Mouse (Mus musculus) intestine, embryonic 16.5 days (tissue): ENCODE results near the gene Gatad2a. TPM values are rescaled to one million over a fixed set of nuclear protein-coding genes. Genes with fewer than 3 reads are reported as not detected.

Experiments
- ATAC-seq: fragments of 200-750 bp; cut with Nextera tagmentation; 2 replicates; pipeline ENCODE4 v1.8.0; 2017; ENCODE audit warnings: moderate TSS enrichment, moderate library complexity
- H3K27ac ChIP-seq: fragments of 300-500 bp; sonication (generic); 2 replicates; pipeline ENCODE4 v1.5.1; 2014; ENCODE audit warnings: mild to moderate bottlenecking, low read length
- H3K27me3 ChIP-seq: fragments of 300-500 bp; sonication (generic); replicated peaks from 2 replicates; pipeline ENCODE4 v1.6.1; 2014; ENCODE audit warnings: low read length, control low read depth, mixed read lengths; ENCODE audit not compliant: control insufficient read depth, insufficient read depth
- H3K36me3 ChIP-seq: fragments of 300-500 bp; sonication (generic); 2 replicates; pipeline ENCODE4 v1.6.1; 2014; ENCODE audit warnings: low read length, control low read depth; ENCODE audit not compliant: control insufficient read depth, insufficient read depth
- H3K4me1 ChIP-seq: fragments of 300-500 bp; sonication (generic); 2 replicates; pipeline ENCODE4 v1.6.1; 2014; ENCODE audit warnings: low read length, control low read depth, mixed read lengths; ENCODE audit not compliant: control insufficient read depth, insufficient read depth
- H3K4me2 ChIP-seq: fragments of 300-500 bp; sonication (generic); 2 replicates; pipeline ENCODE4 v1.6.1; 2014; ENCODE audit warnings: low read depth, low read length, control low read depth
- H3K4me3 ChIP-seq: fragments of 300-500 bp; sonication (generic); 2 replicates; pipeline ENCODE4 v1.5.1; 2014; ENCODE audit warnings: mild to moderate bottlenecking, low read length
- H3K9ac ChIP-seq: fragments of 300-500 bp; sonication (generic); 2 replicates; pipeline ENCODE4 v1.6.1; 2014; ENCODE audit warnings: low read depth, low read length
- H3K9me3 ChIP-seq: fragments of 300-500 bp; sonication (generic); 2 replicates; pipeline ENCODE4 v1.6.1; 2016; ENCODE audit warnings: low read length, control low read depth; ENCODE audit not compliant: control insufficient read depth
- WGBS: fragments of 180-500 bp; shearing (Covaris S2); extraction: QIAGEN DNeasy Blood & Tissue Kit; methylation state at CpG from one replicate; pipeline ENCODE4 v1.1.7; 2014; 5-methylcytosine and 5-hydroxymethylcytosine counted together
- polyA plus RNA-seq: library from polyadenylated mRNA; unstranded; fragments of >200 nt; fragmentation: Nextera tagmentation; extraction: Ambion mirVana; gene quantifications from 2 replicates; pipeline ENCODE4 v1.2.1, GENCODE M21; 2015

Gene Gatad2a
- polyA plus RNA-seq, 1 experiment from 2014 or later: 36.0 TPM

DNA sequence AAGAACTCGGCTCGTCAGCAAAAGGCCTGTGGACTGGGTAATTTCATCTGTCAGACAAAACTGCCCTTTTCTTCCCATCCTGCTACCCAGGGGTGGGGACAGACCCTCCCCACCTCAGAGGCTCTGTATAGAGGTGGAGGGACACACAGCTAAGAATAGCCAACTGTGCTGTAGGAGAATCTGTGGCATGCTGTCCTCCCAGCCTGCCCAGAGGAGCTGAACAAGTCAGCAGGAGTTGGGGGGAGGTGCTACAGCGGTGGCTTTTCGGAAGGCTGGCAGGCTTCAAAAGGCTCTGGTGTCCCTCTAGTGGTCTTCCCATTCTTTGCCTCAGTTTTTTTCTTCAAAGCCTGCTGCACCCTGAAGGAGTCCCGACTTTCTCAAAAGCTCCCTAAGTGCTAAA is 80.4 kb downstream of the Gatad2a start:
- no peak overlapping the region for H3K27ac ChIP-seq
- peaks cover 7% of the 10 kb centered on the region for H3K4me1 ChIP-seq
- no peak overlapping the region for H3K4me2 ChIP-seq
- no peak overlapping the region for H3K4me3 ChIP-seq
- no peaks in the 10 kb centered on the region for H3K9me3 ChIP-seq
- H3K9ac ChIP-seq: no peak overlapping the region
- 49% methylated on average over 5 of the region's 5 CpGs for WGBS
- ATAC-seq: no peak
- peaks cover 44% of the 10 kb centered on the region for H3K36me3 ChIP-seq
- H3K27me3 ChIP-seq: no peaks in the 10 kb centered on the region

DNA sequence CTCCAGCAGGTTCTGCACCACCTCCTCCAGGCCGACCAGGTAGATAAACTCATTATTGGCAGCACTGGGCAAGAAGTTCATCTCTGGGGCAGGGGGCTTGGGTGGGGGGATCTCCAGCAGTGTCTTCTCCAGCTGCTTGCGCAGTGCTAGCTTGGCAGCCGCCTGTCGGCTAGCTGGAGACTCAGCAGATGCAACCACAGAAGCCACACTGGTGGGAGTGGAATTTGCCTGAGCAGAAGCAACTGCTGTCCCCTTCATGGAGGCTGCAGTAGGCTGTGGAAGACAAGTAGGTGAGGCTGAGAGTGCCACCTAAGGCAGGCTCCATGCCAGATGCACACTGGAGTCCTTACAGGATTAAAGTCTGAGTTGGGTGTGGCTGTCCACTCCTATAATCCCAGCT is 81.7 kb downstream of the Gatad2a start:
- 89% methylated on average over 4 of the region's 4 CpGs for WGBS
- Histone ChIP-seq H3K36me3 (peaks cover 54% of the 10 kb centered on the region), H3K9me3 (no peaks in the 10 kb centered on the region), H3K4me2 (no peak overlapping the region), H3K9ac (no peak overlapping the region), H3K27ac (no peak overlapping the region), H3K4me3 (no peak overlapping the region), H3K27me3 (no peaks in the 10 kb centered on the region), H3K4me1 (peaks cover 3% of the 10 kb centered on the region; the same call in 1 of the 2 replicates)
- ATAC-seq: no peak

DNA sequence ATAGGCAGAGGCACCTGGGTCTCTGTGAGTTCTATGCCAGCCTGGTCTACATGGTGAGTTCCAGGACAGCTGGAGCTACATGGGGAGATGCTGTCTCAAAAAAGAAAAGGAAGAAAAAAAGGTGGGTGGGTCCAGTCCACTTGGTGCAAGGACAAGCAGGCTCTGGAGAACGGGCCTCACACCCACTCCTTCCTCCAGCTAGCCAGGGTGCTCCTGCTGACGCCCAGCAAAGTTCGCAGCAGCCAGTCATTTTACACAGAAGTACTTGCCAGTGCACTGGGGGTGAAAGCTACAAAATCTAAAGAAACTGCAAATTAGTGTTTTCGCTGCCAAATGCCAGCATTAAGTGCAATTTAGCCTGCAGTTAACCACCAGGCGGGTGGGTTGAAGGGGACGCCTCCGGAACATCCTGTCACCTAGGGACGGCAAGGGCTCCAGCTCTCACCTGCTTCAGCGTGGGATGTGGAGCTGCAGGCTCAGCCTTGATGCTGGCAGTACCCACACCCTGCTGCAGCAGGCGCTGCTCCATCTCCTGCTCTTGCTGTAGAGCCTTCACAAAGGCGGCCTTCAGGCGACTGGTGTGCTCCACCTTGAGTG is 83.6 kb downstream of the Gatad2a start:
- 87% methylated on average over 12 of the region's 12 CpGs for whole genome bisulfite sequencing
- Histone ChIP-seq H3K27ac (no peak overlapping the region), H3K9me3 (no peaks in the 10 kb centered on the region), H3K4me2 (no peak overlapping the region), H3K36me3 (peaks cover 55% of the 10 kb centered on the region), H3K4me3 (no peak overlapping the region), H3K4me1 (no peaks in the 10 kb centered on the region), H3K9ac (no peak overlapping the region), H3K27me3 (no peaks in the 10 kb centered on the region)
- ATAC-seq: no peak

DNA sequence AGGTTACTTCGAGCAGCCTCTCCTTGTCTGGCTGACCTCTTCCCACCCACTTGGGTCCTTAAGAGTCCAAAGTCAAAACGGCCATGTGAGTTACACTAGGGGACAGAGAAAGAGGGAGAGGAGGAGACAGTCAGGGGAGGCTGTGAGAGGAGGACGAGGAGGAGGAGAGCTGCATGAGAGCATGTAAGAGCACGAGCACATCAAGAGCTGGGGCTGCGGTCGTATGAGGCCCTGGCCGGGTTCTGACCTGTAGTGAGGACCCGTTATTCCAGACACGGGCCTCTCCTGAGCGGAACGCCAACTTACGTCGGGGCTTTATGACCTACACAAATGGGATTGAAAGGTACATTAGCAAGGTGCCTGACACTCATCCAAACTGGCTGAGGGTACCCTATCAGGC is 84.3 kb downstream of the Gatad2a start:
- Histone ChIP-seq H3K9ac (no peak overlapping the region), H3K27ac (no peak overlapping the region), H3K4me1 (no peaks in the 10 kb centered on the region), H3K27me3 (no peaks in the 10 kb centered on the region), H3K4me2 (no peak overlapping the region), H3K36me3 (peaks cover 49% of the 10 kb centered on the region), H3K9me3 (no peaks in the 10 kb centered on the region), H3K4me3 (no peak overlapping the region)
- WGBS: 90% methylated on average over 13 of the region's 13 CpGs
- ATAC-seq: no peak

DNA sequence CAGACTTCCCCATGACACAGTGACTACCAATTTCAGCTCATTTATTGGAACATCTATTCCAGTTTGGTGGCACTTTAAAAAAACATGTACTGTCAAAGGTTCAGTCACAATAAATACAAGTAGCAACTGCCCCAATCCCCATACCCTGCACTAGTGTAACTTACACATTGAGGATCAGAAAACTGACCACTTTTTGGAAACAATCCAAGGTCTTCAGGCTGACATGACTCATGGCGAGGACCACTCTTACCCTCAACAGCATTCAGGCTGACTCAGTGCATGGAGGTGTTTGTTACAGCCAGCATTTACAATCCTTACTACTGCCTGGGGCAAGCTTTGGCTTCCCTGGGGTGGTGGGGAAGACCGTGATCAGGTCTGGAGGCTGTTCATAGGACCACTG is 89.1 kb downstream of the Gatad2a start:
- peaks cover 18% of the 10 kb centered on the region for H3K36me3 ChIP-seq
- no peaks in the 10 kb centered on the region for H3K27me3 ChIP-seq
- ATAC-seq: no peak
- no peak overlapping the region for H3K27ac ChIP-seq
- no peak overlapping the region for H3K9ac ChIP-seq
- no peak overlapping the region for H3K4me3 ChIP-seq
- H3K9me3 ChIP-seq: no peaks in the 10 kb centered on the region
- peaks cover 14% of the 10 kb centered on the region for H3K4me1 ChIP-seq
- WGBS: 82% methylated on average over 2 of the region's 2 CpGs
- H3K4me2 ChIP-seq: no peak overlapping the region

DNA sequence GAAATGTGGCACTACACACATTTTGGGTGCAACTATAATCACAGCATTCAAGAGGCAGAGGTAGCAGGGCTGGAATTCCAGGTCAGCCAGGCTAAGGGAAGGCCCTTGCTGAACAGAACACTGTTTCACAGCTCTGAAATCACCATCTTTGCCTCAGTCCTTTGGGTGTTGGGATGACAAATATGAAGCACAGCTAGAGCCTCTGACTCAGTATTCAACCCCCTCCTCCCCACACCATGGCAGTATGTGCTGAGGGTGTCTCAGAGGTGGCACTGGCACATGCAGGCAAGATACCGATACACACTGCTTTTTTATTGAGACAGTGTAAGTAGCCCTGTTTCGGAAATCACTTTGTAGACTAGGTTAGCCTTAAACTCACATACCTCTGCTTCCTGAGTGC is 89.9 kb downstream of the Gatad2a start:
- Histone ChIP-seq H3K27ac (no peak overlapping the region), H3K9ac (no peak overlapping the region), H3K4me3 (no peak overlapping the region), H3K4me1 (peaks cover 18% of the 10 kb centered on the region), H3K36me3 (peaks cover 13% of the 10 kb centered on the region), H3K27me3 (no peaks in the 10 kb centered on the region), H3K9me3 (no peaks in the 10 kb centered on the region), H3K4me2 (no peak overlapping the region)
- ATAC-seq: no peak
- 82% methylated on average over 2 of the region's 2 CpGs for WGBS

DNA sequence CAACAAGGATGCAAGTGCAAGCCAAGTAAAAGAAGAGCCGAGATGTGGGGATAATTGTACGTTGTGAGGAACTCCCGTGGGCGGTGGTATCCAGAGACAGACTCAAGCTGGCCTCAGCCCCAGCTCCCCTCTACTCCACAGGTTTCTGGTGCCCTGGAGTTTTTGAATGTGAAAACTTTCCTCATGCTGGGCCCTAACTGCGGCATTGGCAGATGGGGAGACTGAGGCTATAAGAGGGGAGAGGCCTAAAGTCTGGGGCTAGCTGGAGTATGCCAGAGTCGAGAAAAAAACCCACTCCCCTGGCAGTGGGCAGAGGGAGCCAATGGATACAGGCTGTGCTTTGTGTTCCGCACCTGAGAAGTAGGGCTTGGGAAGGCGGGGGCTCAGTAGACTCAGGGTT is 92.1 kb downstream of the Gatad2a start:
- Histone ChIP-seq H3K36me3 (no peaks in the 10 kb centered on the region), H3K4me3 (no peak overlapping the region), H3K4me2 (peak overlapping the region; percentile 98), H3K9ac (no peak overlapping the region), H3K27ac (no peak overlapping the region), H3K9me3 (no peaks in the 10 kb centered on the region), H3K4me1 (peaks cover 31% of the 10 kb centered on the region), H3K27me3 (no peaks in the 10 kb centered on the region)
- no peak for ATAC-seq
- WGBS: 84% methylated on average over 8 of the region's 8 CpGs

DNA sequence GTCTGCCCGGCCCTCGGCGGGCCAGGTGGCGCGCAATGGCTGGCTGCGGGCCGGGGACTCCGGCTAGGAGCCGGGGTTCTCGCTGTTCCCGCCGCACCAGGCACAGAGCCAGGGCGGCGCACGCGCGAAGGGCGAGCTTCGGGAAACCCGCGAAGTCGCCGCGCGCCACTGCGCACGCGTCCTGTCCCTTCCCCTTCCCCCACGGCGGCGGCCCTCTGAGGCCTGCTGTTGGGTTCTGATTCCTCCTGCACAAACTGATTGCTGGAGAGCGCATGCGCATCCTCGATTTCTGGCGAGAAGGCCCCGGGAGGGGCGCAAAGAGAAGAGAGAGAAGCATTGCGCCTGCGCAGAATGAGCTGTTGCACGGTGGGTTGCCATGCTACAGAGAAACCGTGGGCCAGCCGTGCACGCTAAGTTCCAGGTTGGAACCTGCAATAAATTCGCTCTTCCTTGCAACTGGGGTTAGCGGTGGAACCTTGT is 93.1 kb downstream of the Gatad2a start:
- Histone ChIP-seq H3K27me3 (no peaks in the 10 kb centered on the region), H3K36me3 (no peaks in the 10 kb centered on the region), H3K9me3 (no peaks in the 10 kb centered on the region), H3K4me1 (peaks cover 34% of the 10 kb centered on the region), H3K27ac (peak overlapping the region; percentile 95), H3K4me2 (peak overlapping the region; percentile 98), H3K9ac (peak overlapping the region; percentile 72), H3K4me3 (peak overlapping the region; percentile 80)
- under 1% methylated on average over 45 of the region's 45 CpGs for WGBS
- ATAC-seq: peak; percentile 88

DNA sequence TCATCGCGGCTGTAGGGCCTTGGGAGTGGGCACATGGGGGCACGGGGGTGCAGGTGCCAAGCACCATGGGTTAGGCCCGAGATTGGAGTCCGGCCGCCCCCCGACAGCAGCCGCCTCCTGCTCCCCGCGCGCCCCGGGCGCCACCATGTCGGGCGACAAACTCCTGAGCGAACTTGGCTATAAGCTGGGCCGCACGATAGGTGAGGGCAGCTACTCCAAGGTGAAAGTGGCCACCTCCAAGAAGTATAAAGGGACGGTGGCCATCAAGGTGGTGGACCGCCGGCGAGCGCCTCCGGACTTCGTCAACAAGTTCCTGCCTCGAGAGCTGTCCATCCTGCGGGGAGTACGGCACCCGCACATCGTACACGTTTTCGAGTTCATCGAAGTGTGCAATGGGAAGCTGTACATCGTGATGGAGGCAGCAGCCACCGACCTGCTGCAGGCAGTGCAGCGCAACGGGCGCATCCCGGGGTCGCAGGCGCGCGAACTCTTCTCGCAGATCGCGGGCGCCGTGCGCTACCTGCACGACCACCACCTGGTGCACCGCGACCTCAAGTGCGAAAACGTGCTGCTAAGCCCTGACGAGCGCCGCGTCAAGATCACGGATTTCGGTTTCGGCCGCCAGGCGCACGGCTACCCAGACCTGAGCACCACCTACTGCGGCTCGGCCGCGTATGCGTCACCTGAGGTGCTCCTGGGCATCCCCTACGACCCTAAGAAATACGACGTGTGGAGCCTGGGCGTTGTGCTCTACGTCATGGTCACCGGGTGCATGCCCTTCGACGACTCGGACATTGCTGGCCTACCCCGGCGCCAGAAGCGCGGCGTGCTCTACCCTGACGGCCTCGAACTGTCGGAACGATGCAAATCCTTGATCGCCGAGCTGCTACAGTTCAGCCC is 93.8 kb downstream of the Gatad2a start, which contains the start of the genes Tssk6, Ndufa13 and Yjefn3:
TSS of gene Tssk6 (plus strand) at position 22 of the 900 bp plus-strand sequence.
TSS of gene Ndufa13 (minus strand) at position 396 of the 900 bp plus-strand sequence.
TSS of gene Yjefn3 (minus strand) at position 550 of the 900 bp plus-strand sequence.
- peak within 1 kb of the TSS; percentile 98 for H3K4me2 ChIP-seq
- H3K9ac ChIP-seq: peak within 1 kb of the TSS; percentile 87
- H3K4me1 ChIP-seq: peaks cover 39% of the 10 kb centered on the region
- H3K36me3 ChIP-seq: no peaks in the 10 kb centered on the region
- peak within 1 kb of the TSS; percentile 80 for H3K4me3 ChIP-seq
- no peaks in the 10 kb centered on the region for H3K9me3 ChIP-seq
- no peaks in the 10 kb centered on the region for H3K27me3 ChIP-seq
- WGBS: 3% methylated on average over 89 of the region's 89 CpGs
- H3K27ac ChIP-seq: peak within 1 kb of the TSS; percentile 95
- ATAC-seq: peak; percentile 52
